Mouse (Mus musculus) embryonic fibroblast, embryonic 13.5 days (primary cell): ENCODE data around the gene Cnot9. TPM values are rescaled to one million over a fixed set of nuclear protein-coding genes. Genes with fewer than 3 reads are reported as not detected.
"Not testable (repeated sequence)": the region's sequence is repeated elsewhere in the genome, so short reads cannot be mapped to it uniquely, and the experiment has no call there.

Experiments
- H3K27ac ChIP-seq: 2 replicates; pipeline ENCODE4 v1.5.1; 2012; ENCODE audit warnings: low read length, control low read depth, inconsistent platforms; ENCODE audit not compliant: insufficient read depth
- H3K4me1 ChIP-seq: 2 replicates; pipeline ENCODE4 v1.6.1; 2011; ENCODE audit warnings: low read length; ENCODE audit not compliant: control insufficient read depth, insufficient read depth
- H3K4me3 ChIP-seq: 2 replicates; pipeline ENCODE4 v1.5.1; 2011; ENCODE audit warnings: mild to moderate bottlenecking, control low read depth, low read length; ENCODE audit not compliant: insufficient read depth
- CTCF ChIP-seq: IDR thresholded peaks from 2 replicates; pipeline ENCODE4 v1.5.1; 2011; ENCODE audit warnings: mild to moderate bottlenecking, control low read depth, low read length, moderate library complexity, borderline replicate concordance; ENCODE audit not compliant: insufficient read depth
- POLR2A ChIP-seq: IDR thresholded peaks from 2 replicates; pipeline ENCODE4 v1.6.1; 2011; ENCODE audit warnings: low read depth, mild to moderate bottlenecking, control low read depth, low read length, moderate library complexity
- polyA plus RNA-seq: library from polyadenylated mRNA; stranded (reverse); fragments of >200 nt; gene quantifications from 2 replicates; pipeline ENCODE4 v1.2.4, GENCODE M21; 2011; ENCODE audit warnings: low read depth; ENCODE audit not compliant: missing spikeins, insufficient read length

The Cnot9 gene
- 50.7 and 51.9 TPM in 2 replicates for polyA plus RNA-seq

- Histone ChIP-seq H3K4me1 (peaks cover 6% of the 10 kb centered on the region; the same call in 1 of the 2 replicates), H3K27ac (peak within 1 kb of the TSS; percentile 85), H3K4me3 (peak within 1 kb of the TSS; percentile 100)
- no peak for TF ChIP-seq CTCF
- TF ChIP-seq POLR2A = peak; percentile 63
These were observed at the start of gene Cnot9 for GRCm38 (mm10) chr1:74505721-74506464. Gene Cnot9, plus strand, starts transcription at chr1:74506058.

- no peak overlapping the region for H3K4me3 ChIP-seq
These were observed 45.6 kb upstream of the Cnot9 start for GRCm38 (mm10) chr1:74460273-74460672.

GRCm38 (mm10) chr1:74485792-74486191, 20.1 kb upstream of the Cnot9 start:
- Histone ChIP-seq H3K4me3 (no peak overlapping the region), H3K27ac (no peak overlapping the region), H3K4me1 (no peaks in the 10 kb centered on the region)
- no peak for TF ChIP-seq POLR2A
- TF ChIP-seq CTCF = no peak

More at GRCm38 (mm10) chr1:74460273-74460672, 45.6 kb upstream of the Cnot9 start:
- H3K4me1 ChIP-seq = no peaks in the 10 kb centered on the region
- TF ChIP-seq CTCF (no peak), POLR2A (no peak)
- H3K27ac ChIP-seq = no peak overlapping the region

GRCm38 (mm10) chr1:74501106-74501505, 4.8 kb upstream of the Cnot9 start:
- Histone ChIP-seq H3K4me3 (no peak overlapping the region), H3K4me1 (no peaks in the 10 kb centered on the region; the same call in 1 of the 2 replicates), H3K27ac (no peak overlapping the region)
- TF ChIP-seq POLR2A (no peak), CTCF (no peak)

- peaks cover 6% of the 10 kb centered on the region; the same call in 1 of the 2 replicates for H3K4me1 ChIP-seq
- TF ChIP-seq CTCF (no peak), POLR2A (no peak)
- H3K4me3 ChIP-seq = peak overlapping the region; percentile 100
- no peak overlapping the region for H3K27ac ChIP-seq
These were observed 501 bp upstream of the Cnot9 start for GRCm38 (mm10) chr1:74505393-74505720.

GRCm38 (mm10) chr1:74506471-74506881, 618 bp downstream of the Cnot9 start:
- TF ChIP-seq CTCF (no peak), POLR2A (0 out of 2 replicates have a peak, but pooled peaks have one; percentile 5)
- peak overlapping the region; percentile 85 for H3K27ac ChIP-seq
- peak overlapping the region; percentile 93 for H3K4me3 ChIP-seq
- peaks cover 6% of the 10 kb centered on the region; the same call in 1 of the 2 replicates for H3K4me1 ChIP-seq

- Histone ChIP-seq H3K4me1 (peaks cover 6% of the 10 kb centered on the region; the same call in 1 of the 2 replicates), H3K4me3 (peak overlapping the region; percentile 93), H3K27ac (no peak overlapping the region)
- no peak for TF ChIP-seq POLR2A
- TF ChIP-seq CTCF = no peak
These were observed 1.9 kb downstream of the Cnot9 start for GRCm38 (mm10) chr1:74507780-74508179.

- Histone ChIP-seq H3K4me3 (no peak overlapping the region), H3K4me1 (peaks cover 6% of the 10 kb centered on the region; the same call in 1 of the 2 replicates), H3K27ac (no peak overlapping the region)
- TF ChIP-seq CTCF = no peak
- no peak for TF ChIP-seq POLR2A
These were observed 5.4 kb downstream of the Cnot9 start for GRCm38 (mm10) chr1:74511306-74511705.

GRCm38 (mm10) chr1:74512999-74513398, 7.1 kb downstream of the Cnot9 start:
- not testable (repeated sequence) for H3K4me3 ChIP-seq, H3K4me1 ChIP-seq, H3K27ac ChIP-seq

- Histone ChIP-seq H3K27ac (no peak overlapping the region), H3K4me1 (no peaks in the 10 kb centered on the region), H3K4me3 (no peak overlapping the region)
- TF ChIP-seq CTCF (no peak), POLR2A (no peak)
These were observed 14.0 kb downstream of the Cnot9 start for GRCm38 (mm10) chr1:74519875-74520274.
